Mouse (Mus musculus): Measurements from ENCODE around the gene Vps18. TPM values are rescaled to one million over a fixed set of nuclear protein-coding genes. Genes with fewer than 3 reads are reported as not detected.

Gene Vps18
- polyA plus RNA-seq (2012; ENCODE audit: low replicate concordance): 8.0 and 19.2 TPM in 2 replicates

GRCm38 (mm10) chr2:119288270-119288882 lies at the start of gene Vps18:
Gene Vps18 (plus strand): TSS chr2:119288740.

GRCm38 (mm10) chr2:119270643-119271331 lies 17.8 kb upstream of the Vps18 start, which contains the start of gene Rhov:
Gene Rhov (minus strand): TSS chr2:119271272.

GRCm38 (mm10) chr2:119325568-119326143 lies 37.1 kb downstream of the Vps18 start, which contains the start of gene Dll4:
Gene Dll4 (plus strand): TSS chr2:119325784.

Other genes starting within 250 kb of the Vps18 start
- 10.0 and 26.4 TPM in 2 replicates for gene Knl1, start 241.6 kb upstream of the Vps18 start, polyA plus RNA-seq (2012; ENCODE audit: low replicate concordance)
- 4.9 and 8.4 TPM in 2 replicates for gene Rad51, start 175.9 kb upstream of the Vps18 start, polyA plus RNA-seq (2012; ENCODE audit: low replicate concordance)
- gene Rmdn3, start 131.7 kb upstream of the Vps18 start, polyA plus RNA-seq (2012; ENCODE audit: low replicate concordance): 16.2 and 33.0 TPM in 2 replicates
- gene Gchfr, start 121.0 kb upstream of the Vps18 start, polyA plus RNA-seq (2012; ENCODE audit: low replicate concordance): 1.4 TPM in 1 of 2 replicates, not detected in the other
- 0.07 and 0.57 TPM in 2 replicates for gene Gm14137, start 114.2 kb upstream of the Vps18 start, polyA plus RNA-seq (2012; ENCODE audit: low replicate concordance)
- 10.3 and 20.3 TPM in 2 replicates for gene Zfyve19, start 80.1 kb upstream of the Vps18 start, polyA plus RNA-seq (2012; ENCODE audit: low replicate concordance)
- gene Dnajc17, start 79.9 kb upstream of the Vps18 start, polyA plus RNA-seq (2012; ENCODE audit: low replicate concordance): 10.6 and 23.8 TPM in 2 replicates
- not detected in 2 replicates for gene Ppp1r14d, start 58.8 kb upstream of the Vps18 start, polyA plus RNA-seq (2012; ENCODE audit: low replicate concordance)
- gene Spint1, start 51.4 kb upstream of the Vps18 start, polyA plus RNA-seq (2012; ENCODE audit: low replicate concordance): 0.13 and 0.59 TPM in 2 replicates
- gene Rhov, start 17.5 kb upstream of the Vps18 start, polyA plus RNA-seq (2012; ENCODE audit: low replicate concordance): 0.30 TPM in 1 of 2 replicates, not detected in the other
- gene Dll4, start 37.0 kb downstream of the Vps18 start, polyA plus RNA-seq (2012; ENCODE audit: low replicate concordance): 1.1 and 1.5 TPM in 2 replicates
- 24.8 and 43.3 TPM in 2 replicates for gene Chac1, start 62.5 kb downstream of the Vps18 start, polyA plus RNA-seq (2012; ENCODE audit: low replicate concordance)
- 5.3 and 6.5 TPM in 2 replicates for gene Ino80, start 188.9 kb downstream of the Vps18 start, polyA plus RNA-seq (2012; ENCODE audit: low replicate concordance)

Measured in leukemia stem cell, adult 10-12 weeks (primary cell).